Mouse (Mus musculus): ENCODE results near the gene Nkx2-5. TPM values are rescaled to one million over a fixed set of nuclear protein-coding genes. Genes with fewer than 3 reads are reported as not detected.

Gene Nkx2-5
- total RNA-seq, 1 experiment from 2014 or later: not detected

- ATAC-seq (replicated peaks; ENCODE audit: low read depth, poor library complexity, severe bottlenecking): no peak
Observed at GRCm38 (mm10) chr17:26791580-26791979, 53.2 kb downstream of the Nkx2-5 start.

- no peak for ATAC-seq (replicated peaks; ENCODE audit: low read depth, poor library complexity, severe bottlenecking)
Observed at GRCm38 (mm10) chr17:26790269-26791214, 54.3 kb downstream of the Nkx2-5 start.

DNA sequence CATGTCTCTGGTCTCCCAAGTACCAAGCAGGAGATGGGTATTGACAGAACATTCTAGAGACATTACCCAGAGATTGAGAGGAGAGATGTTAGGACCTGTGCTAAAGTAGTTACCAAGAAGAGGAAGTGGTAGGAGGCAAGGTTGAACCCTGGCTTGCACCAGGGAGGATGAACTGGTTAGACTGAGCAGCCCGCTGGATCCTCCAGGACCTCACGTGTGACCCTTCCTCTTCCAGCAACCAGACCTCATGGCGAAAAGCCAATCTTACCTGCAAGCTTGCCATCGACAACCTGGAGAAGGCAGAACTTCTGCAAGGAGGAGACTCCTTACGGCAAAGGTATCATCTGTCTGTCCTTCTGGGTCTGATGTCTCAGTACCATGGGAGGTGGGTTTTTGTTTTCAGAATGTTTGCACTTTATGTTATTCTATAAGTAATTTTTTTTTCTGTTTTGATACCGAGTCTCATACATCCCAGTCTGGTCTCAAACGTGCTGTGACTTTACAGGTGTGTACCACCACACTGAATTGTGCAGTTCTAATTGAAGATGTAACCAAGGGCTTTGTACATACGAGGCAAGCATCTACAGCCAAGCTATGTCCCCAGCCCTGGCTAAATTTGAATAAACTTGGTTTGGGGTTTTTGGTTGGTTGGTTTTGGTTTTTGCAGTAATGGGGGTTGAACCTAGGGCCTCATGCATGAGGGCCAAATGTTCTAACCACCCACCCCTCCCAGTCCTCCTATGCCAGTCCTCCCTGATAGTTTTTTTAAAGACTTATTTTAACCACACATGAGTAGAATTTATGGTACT is 55.1 kb downstream of the Nkx2-5 start:
- no peak for ATAC-seq (replicated peaks; ENCODE audit: low read depth, poor library complexity, severe bottlenecking)

GRCm38 (mm10) chr17:26788986-26789385 is 55.8 kb downstream of the Nkx2-5 start:
- no peak for ATAC-seq (replicated peaks; ENCODE audit: low read depth, poor library complexity, severe bottlenecking)

Other genes with a start within 250 kb of the Nkx2-5 start
- 236 and 246 TPM in 2 replicates for gene Atp6v0e, start 181.8 kb downstream of the Nkx2-5 start, total RNA-seq (2017)
- gene Crebrf, start 129.4 kb downstream of the Nkx2-5 start, total RNA-seq (2017): 24.3 and 33.2 TPM in 2 replicates
- gene Bnip1, start 63.9 kb downstream of the Nkx2-5 start, total RNA-seq (2017): 68.1 and 68.4 TPM in 2 replicates
- 11.9 and 16.7 TPM in 2 replicates for gene Kifc5b, start 72.1 kb upstream of the Nkx2-5 start, total RNA-seq (2017)
- gene Phf1, start 88.0 kb upstream of the Nkx2-5 start, total RNA-seq (2017): 3.2 and 3.3 TPM in 2 replicates
- gene Cuta, start 94.6 kb upstream of the Nkx2-5 start, total RNA-seq (2017): 58.4 and 70.4 TPM in 2 replicates
- 9.1 and 14.7 TPM in 2 replicates for gene Syngap1, start 96.2 kb upstream of the Nkx2-5 start, total RNA-seq (2017)
- 25.1 and 27.9 TPM in 2 replicates for gene Zbtb9, start 128.2 kb upstream of the Nkx2-5 start, total RNA-seq (2017)
- gene Bak1, start 184.0 kb upstream of the Nkx2-5 start, total RNA-seq (2017): 43.9 and 53.3 TPM in 2 replicates
- 6.9 and 13.2 TPM in 2 replicates for gene Itpr3, start 212.3 kb upstream of the Nkx2-5 start, total RNA-seq (2017)

Measured in common myeloid progenitor, adult 5-6 weeks (primary cell).